8 mouse cellular contexts compared by ENCODE assay signal in the genomic region with DNA sequence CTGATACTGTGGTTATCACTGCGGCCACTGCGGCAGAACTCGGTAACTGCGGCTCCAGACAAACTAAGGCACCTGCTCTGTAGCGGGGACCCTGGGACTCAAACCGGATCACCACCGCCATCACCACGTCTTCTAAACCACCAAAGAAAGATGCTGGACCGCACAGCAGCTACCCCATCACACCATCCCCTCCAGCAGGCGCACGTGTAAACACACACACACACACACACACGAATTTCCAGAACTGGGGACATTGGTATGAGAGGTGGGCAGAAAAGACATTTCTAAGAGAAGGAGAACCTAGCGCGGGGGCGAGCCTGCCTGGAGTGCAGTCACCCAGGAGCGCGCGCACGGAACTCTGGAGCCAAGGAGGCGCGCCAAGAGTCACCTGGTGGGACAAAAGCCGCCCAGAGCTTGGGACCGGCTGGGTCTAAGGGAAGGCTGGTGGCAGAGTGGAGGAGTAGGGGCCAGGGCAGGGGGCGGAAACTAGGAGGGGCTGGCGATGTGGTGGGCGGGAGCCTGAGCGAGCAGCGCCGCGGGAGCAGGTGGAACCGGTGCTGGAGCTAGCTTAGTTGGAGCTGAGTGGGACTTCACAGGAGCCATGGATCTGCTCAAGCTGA. TPM values are rescaled to one million over a fixed set of nuclear protein-coding genes. Genes with fewer than 3 reads are reported as not detected.
DNase-seq lines count a peak whose midpoint lies in the region; ATAC-seq lines count a peak whose summit lies in the region.

A gene (plus strand): TSS at position 308 of the 620 bp plus-strand sequence.

- H3K9ac ChIP-seq in lung, embryonic 15.5 days: peak within 1 kb of the TSS; percentile 23; the same call in 1 of the 2 replicates

- 2% methylated on average over 24 of the region's 31 CpGs for WGBS in lung, embryonic 15.5 days

- H3K4me3 ChIP-seq in lung, embryonic 15.5 days: peak within 1 kb of the TSS; percentile 39

- DNase-seq in cerebellum, postnatal 14 days: peak; percentile 27 to 42
- no peak for DNase-seq in cerebellum, adult 9-10 months
- no peak for DNase-seq in lung, adult 18-20 months
- peak in 1 of 2 experiments; percentile 69 for DNase-seq in left cerebral cortex, postnatal 14 days (ENCODE audit: low spot score in 2 of 2)
- DNase-seq in retina, embryonic 14.5 days (ENCODE audit: low spot score): peak; percentile 51
- DNase-seq in adrenal gland, adult 18-20 months (ENCODE audit: low spot score in 2 of 2): no peak
- DNase-seq in spleen, postnatal 4 days (ENCODE audit: low spot score in 2 of 2): no peak

- no peak within 1 kb of the TSS for H3K27ac ChIP-seq in lung, embryonic 15.5 days

- H3K27me3 ChIP-seq in lung, embryonic 15.5 days: peaks cover 34% of the 10 kb centered on the region

- intact Hi-C loops in left cerebral cortex, postnatal 14 days (cut with DNase I): no loop called here

- H3K4me2 ChIP-seq in lung, embryonic 15.5 days: peak within 1 kb of the TSS; percentile 65

- H3K36me3 ChIP-seq in lung, embryonic 15.5 days: no peaks in the 10 kb centered on the region

- no peaks in the 10 kb centered on the region for H3K4me1 ChIP-seq in lung, embryonic 15.5 days

- no peaks in the 10 kb centered on the region for H3K9me3 ChIP-seq in lung, embryonic 15.5 days

- peak; percentile 76; the same call in 1 of the 2 replicates for ATAC-seq in lung, embryonic 15.5 days (ENCODE audit: borderline replicate concordance, extremely low read depth, low FRiP score, low TSS enrichment)

RNA-seq across cellular contexts. Expression of the gene that starts here (rescaled TPM):
- 0.21 and 0.29 TPM in 2 replicates for polyA plus RNA-seq in lung, embryonic 15.5 days (2015; fragmentation: Nextera tagmentation; extraction: Ambion mirVana)
- 10 to 100 TPM; 56.6 to 62.4 TPM for total RNA-seq in left cerebral cortex, postnatal 14 days (2021)
- total RNA-seq in adrenal gland, adult 18-20 months (2021): not detected

Comparison
In these comparisons a context has a peak if more than half of its experiments do, and no peak if none do; other contexts are left out.
1. RNA of the gene that starts here (total RNA-seq): 56.6 to 62.4 TPM in left cerebral cortex, postnatal 14 days; not detected in adrenal gland, adult 18-20 months; every median in the first group is over 10 times any median in the second.
2. DNase-seq: peak in cerebellum, postnatal 14 days (2 of 2) and retina, embryonic 14.5 days (single experiment); none in cerebellum, adult 9-10 months (single experiment), lung, adult 18-20 months (0 of 2), adrenal gland, adult 18-20 months (0 of 2) and spleen, postnatal 4 days (0 of 2).
3. Peak in ATAC-seq, H3K4me3 ChIP-seq, H3K9ac ChIP-seq and H3K4me2 ChIP-seq in lung, embryonic 15.5 days; RNA of the gene not detected or under 1 TPM.